ENCODE assay signal across 7 mouse cellular contexts in genomic region chr14:55783171-55783957, GRCm38 (mm10). TPM values are rescaled to one million over a fixed set of nuclear protein-coding genes. Genes with fewer than 3 reads are reported as not detected.
DNase-seq lines count a peak whose midpoint lies in the region; ATAC-seq and TF ChIP-seq lines count a peak whose summit lies in the region.

No protein-coding gene starts in this region.

- in situ Hi-C loops in ES-E14 (cut with MboI; ENCODE audit: low sequenced_read_pairs in 2 of 2, unreplicated experiment in 2 of 2): no loop called here

- H3K27ac ChIP-seq in ES-E14 (ENCODE audit: insufficient read depth, low read depth, low read length, poor library complexity, severe bottlenecking): no peak overlapping the region
- H3K27ac ChIP-seq in intestine, postnatal 0 days (ENCODE audit: low read depth, low read length): no peak overlapping the region; the same call in 1 of the 2 replicates
- H3K27ac ChIP-seq in lung, postnatal 0 days (ENCODE audit: low read length): peak overlapping the region; percentile 84
- H3K27ac ChIP-seq in stomach, embryonic 16.5 days (ENCODE audit: low read length): peak overlapping the region; percentile 67

- H3K4me2 ChIP-seq in intestine, postnatal 0 days (replicated peaks; ENCODE audit: low read depth): peak overlapping the region; percentile 62
- H3K4me2 ChIP-seq in lung, postnatal 0 days (replicated peaks; ENCODE audit: low read depth, low read length): peak overlapping the region; percentile 70
- peak overlapping the region; percentile 68 for H3K4me2 ChIP-seq in stomach, embryonic 16.5 days (ENCODE audit: low read depth, low read length)

- H3K36me3 ChIP-seq in ES-E14 (ENCODE audit: control insufficient read depth, insufficient read depth, low read length, poor library complexity, severe bottlenecking): no peaks in the 10 kb centered on the region; the same call in 1 of the 2 replicates
- peaks cover 7% of the 10 kb centered on the region; the same call in 1 of the 2 replicates for H3K36me3 ChIP-seq in intestine, postnatal 0 days (ENCODE audit: control insufficient read depth, insufficient read depth)
- H3K36me3 ChIP-seq in lung, postnatal 0 days (ENCODE audit: insufficient read depth, low read length): no peaks in the 10 kb centered on the region
- H3K36me3 ChIP-seq in stomach, embryonic 16.5 days (ENCODE audit: control insufficient read depth, insufficient read depth, low read length): no peaks in the 10 kb centered on the region

- no peak for ATAC-seq in intestine, postnatal 0 days
- ATAC-seq in lung, postnatal 0 days: peak; percentile 75
- ATAC-seq in stomach, embryonic 16.5 days (ENCODE audit: insufficient read depth, low FRiP score): peak; percentile 46

- WGBS in intestine, postnatal 0 days: 15% methylated on average over 31 of the region's 31 CpGs
- WGBS in lung, postnatal 0 days: 4% methylated on average over 31 of the region's 31 CpGs
- 6% methylated on average over 31 of the region's 31 CpGs for WGBS in stomach, embryonic 16.5 days

- 0 out of 2 replicates have a peak, but pooled peaks have one; percentile 49 for TF ChIP-seq EP300 in lung, postnatal 0 days (IDR thresholded peaks at IDR 0.05)

- peak; percentile 12; the same call in 1 of the 2 replicates for TF ChIP-seq CTCF in intestine, postnatal 0 days (IDR thresholded peaks at IDR 0.05; ENCODE audit: low read depth)
- TF ChIP-seq CTCF in lung, postnatal 0 days (IDR thresholded peaks at IDR 0.05): 0 out of 2 replicates have a peak, but pooled peaks have one; percentile 8

- no peak for DNase-seq in ES-E14 (ENCODE audit: low read depth, low spot score)
- DNase-seq in ZHBTc4 (ENCODE audit: low read depth, low spot score): peak; percentile 29
- peak; percentile 17 to 28 for DNase-seq in gastrocnemius, postnatal 4 days (ENCODE audit: low spot score in 2 of 2)
- DNase-seq in lung, postnatal 0 days (ENCODE audit: low spot score): peak; percentile 88
- DNase-seq in layer of hippocampus, postnatal 36 days: no peak

- H3K27me3 ChIP-seq in intestine, postnatal 0 days (replicated peaks; ENCODE audit: control insufficient read depth, insufficient read depth, low read length): peaks cover 11% of the 10 kb centered on the region; the same call in 1 of the 2 replicates
- H3K27me3 ChIP-seq in lung, postnatal 0 days (replicated peaks; ENCODE audit: insufficient read depth, low read length): 0 out of 2 replicates have a peak, but pooled peaks cover 13% of the 10 kb centered on the region
- 0 out of 2 replicates have a peak, but pooled peaks cover 8% of the 10 kb centered on the region for H3K27me3 ChIP-seq in stomach, embryonic 16.5 days (ENCODE audit: control insufficient read depth, insufficient read depth, low read length)

- H3K9ac ChIP-seq in ES-E14 (ENCODE audit: insufficient read depth, low read depth, low read length, poor library complexity, severe bottlenecking): no peak overlapping the region
- 0 out of 2 replicates have a peak overlapping the region, but pooled peaks have one; percentile 22 for H3K9ac ChIP-seq in intestine, postnatal 0 days (ENCODE audit: low read depth, low read length)
- H3K9ac ChIP-seq in lung, postnatal 0 days (replicated peaks; ENCODE audit: low read depth): peak overlapping the region; percentile 27
- peak overlapping the region; percentile 69 for H3K9ac ChIP-seq in stomach, embryonic 16.5 days (ENCODE audit: low read length)

- H3K9me3 ChIP-seq in ES-E14 (ENCODE audit: control insufficient read depth, insufficient read depth, low read depth, low read length): no peaks in the 10 kb centered on the region
- H3K9me3 ChIP-seq in intestine, postnatal 0 days (ENCODE audit: control insufficient read depth): no peaks in the 10 kb centered on the region
- H3K9me3 ChIP-seq in lung, postnatal 0 days (ENCODE audit: low read length): no peaks in the 10 kb centered on the region
- H3K9me3 ChIP-seq in stomach, embryonic 16.5 days (replicated peaks; ENCODE audit: control insufficient read depth, low read length): no peaks in the 10 kb centered on the region

- peaks cover 0 to 12% of the 10 kb centered on the region in 2 experiments; a peak in 1 of 4 replicates for H3K4me1 ChIP-seq in ES-E14 (ENCODE audit: control insufficient read depth in 2 of 2, insufficient read depth in 2 of 2, low read length in 2 of 2, poor library complexity in 1 of 2)
- H3K4me1 ChIP-seq in intestine, postnatal 0 days (replicated peaks; ENCODE audit: control insufficient read depth, insufficient read depth, low read length): no peaks in the 10 kb centered on the region
- H3K4me1 ChIP-seq in lung, postnatal 0 days (ENCODE audit: insufficient read depth, low read depth, low read length): 0 out of 2 replicates have a peak, but pooled peaks cover 4% of the 10 kb centered on the region
- H3K4me1 ChIP-seq in stomach, embryonic 16.5 days (ENCODE audit: control insufficient read depth, insufficient read depth, low read length): peaks cover 26% of the 10 kb centered on the region; the same call in 1 of the 2 replicates

- peak overlapping the region; percentile 26 to 38; a peak in 3 of 4 replicates for H3K4me3 ChIP-seq in ES-E14 (ENCODE audit: insufficient read depth in 1 of 2, low read depth in 1 of 2, low read length in 2 of 2, poor library complexity in 1 of 2, severe bottlenecking in 1 of 2)
- peak overlapping the region; percentile 37 for H3K4me3 ChIP-seq in intestine, postnatal 0 days (ENCODE audit: low read depth, low read length)
- H3K4me3 ChIP-seq in lung, postnatal 0 days (ENCODE audit: low read depth, low read length): peak overlapping the region; percentile 49
- H3K4me3 ChIP-seq in stomach, embryonic 16.5 days (replicated peaks; ENCODE audit: low read length): peak overlapping the region; percentile 49

TF ChIP-seq in ES-E14, 5 proteins besides CTCF, POLR2A, EP300 and RAD21:
- no peak for TF ChIP-seq MAFK (IDR thresholded peaks at IDR 0.05; ENCODE audit: insufficient read depth, low read depth, low read length)

RNA-seq across cellular contexts. Expression of gene Adcy4, which starts 0.5 kb away (rescaled TPM):
- 0.27 and 0.32 TPM in 2 replicates for total RNA-seq in ES-E14 (2012; rRNA removed)
- 10 to 100 TPM in 1 of 2 experiments, 1 to 10 TPM in 1; 9.2 to 11.3 TPM for total RNA-seq in gastrocnemius, postnatal 4 days (2021)
- 3.5 and 4.3 TPM in 2 replicates for polyA plus RNA-seq in intestine, postnatal 0 days (2015; fragmentation: Nextera tagmentation; extraction: Ambion mirVana)
- polyA plus RNA-seq in lung, postnatal 0 days (2015; fragmentation: Nextera tagmentation; extraction: Ambion mirVana): 29.3 and 33.3 TPM in 2 replicates
- 7.7 and 8.2 TPM in 2 replicates for polyA plus RNA-seq in stomach, embryonic 16.5 days (2015; fragmentation: Nextera tagmentation; extraction: Ambion mirVana)
- 1 to 10 TPM; 2.5 to 3.2 TPM for total RNA-seq in layer of hippocampus, postnatal 36 days (2021)

RNA-seq across cellular contexts. Expression of gene Ripk3, which starts 5.3 kb away (rescaled TPM):
- total RNA-seq in ES-E14 (2012; rRNA removed): 9.0 and 17.8 TPM in 2 replicates
- 10 to 100 TPM in 1 of 2 experiments, 1 to 10 TPM in 1; 9.4 to 10.7 TPM for total RNA-seq in gastrocnemius, postnatal 4 days (2021)
- polyA plus RNA-seq in intestine, postnatal 0 days (2015; fragmentation: Nextera tagmentation; extraction: Ambion mirVana): 39.2 and 47.3 TPM in 2 replicates
- polyA plus RNA-seq in lung, postnatal 0 days (2015; fragmentation: Nextera tagmentation; extraction: Ambion mirVana): 16.2 and 24.2 TPM in 2 replicates
- 32.7 and 34.4 TPM in 2 replicates for polyA plus RNA-seq in stomach, embryonic 16.5 days (2015; fragmentation: Nextera tagmentation; extraction: Ambion mirVana)
- total RNA-seq in layer of hippocampus, postnatal 36 days (2021): 1 to 10 TPM; 1.1 to 1.9 TPM

RNA-seq across cellular contexts. Expression of gene Ltb4r1, which starts 17.6 kb away (rescaled TPM):
- total RNA-seq in ES-E14 (2012; rRNA removed): 0.67 and 2.1 TPM in 2 replicates
- total RNA-seq in gastrocnemius, postnatal 4 days (2021): under 1 TPM; 0.49 to 0.64 TPM
- 3.8 and 4.1 TPM in 2 replicates for polyA plus RNA-seq in intestine, postnatal 0 days (2015; fragmentation: Nextera tagmentation; extraction: Ambion mirVana)
- 4.1 and 4.6 TPM in 2 replicates for polyA plus RNA-seq in lung, postnatal 0 days (2015; fragmentation: Nextera tagmentation; extraction: Ambion mirVana)
- polyA plus RNA-seq in stomach, embryonic 16.5 days (2015; fragmentation: Nextera tagmentation; extraction: Ambion mirVana): 2.4 and 4.8 TPM in 2 replicates
- not detected for total RNA-seq in layer of hippocampus, postnatal 36 days (2021)

RNA-seq across cellular contexts. Expression of gene Ltb4r2, which starts 22.1 kb away (rescaled TPM):
- 1.5 and 7.1 TPM in 2 replicates for total RNA-seq in ES-E14 (2012; rRNA removed)
- under 1 TPM; 0.13 to 0.20 TPM for total RNA-seq in gastrocnemius, postnatal 4 days (2021)
- polyA plus RNA-seq in intestine, postnatal 0 days (2015; fragmentation: Nextera tagmentation; extraction: Ambion mirVana): 6.7 and 9.0 TPM in 2 replicates
- 0.77 and 0.97 TPM in 2 replicates for polyA plus RNA-seq in lung, postnatal 0 days (2015; fragmentation: Nextera tagmentation; extraction: Ambion mirVana)
- polyA plus RNA-seq in stomach, embryonic 16.5 days (2015; fragmentation: Nextera tagmentation; extraction: Ambion mirVana): 0.71 and 0.81 TPM in 2 replicates
- total RNA-seq in layer of hippocampus, postnatal 36 days (2021): under 1 TPM; 0.10 to 0.20 TPM

RNA-seq across cellular contexts. Expression of gene Cideb, which starts 25.1 kb away (rescaled TPM):
- total RNA-seq in ES-E14 (2012; rRNA removed): 2.2 and 4.1 TPM in 2 replicates
- total RNA-seq in gastrocnemius, postnatal 4 days (2021): under 1 TPM in 1 of 2 experiments, not detected in 1; 0.36 TPM
- polyA plus RNA-seq in intestine, postnatal 0 days (2015; fragmentation: Nextera tagmentation; extraction: Ambion mirVana): 366 and 385 TPM in 2 replicates
- polyA plus RNA-seq in lung, postnatal 0 days (2015; fragmentation: Nextera tagmentation; extraction: Ambion mirVana): 0.65 and 1.3 TPM in 2 replicates
- polyA plus RNA-seq in stomach, embryonic 16.5 days (2015; fragmentation: Nextera tagmentation; extraction: Ambion mirVana): 14.8 and 15.1 TPM in 2 replicates
- total RNA-seq in layer of hippocampus, postnatal 36 days (2021): 1 to 10 TPM; 1.2 to 1.6 TPM

Comparison
In these comparisons a context has a peak if more than half of its experiments do, and no peak if none do; other contexts are left out.
1. DNase-seq: peak in ZHBTc4 (single experiment), gastrocnemius, postnatal 4 days (2 of 2) and lung, postnatal 0 days (single experiment); none in ES-E14 (single experiment) and layer of hippocampus, postnatal 36 days (0 of 2).
2. H3K27ac ChIP-seq: peak in lung, postnatal 0 days (single experiment) and stomach, embryonic 16.5 days (single experiment); none in ES-E14 (single experiment) and intestine, postnatal 0 days (single experiment).
3. Peak in every context shown above with its lines, with median percentiles within 50 percentile points of each other: H3K4me3 ChIP-seq and H3K4me2 ChIP-seq.